Mouse (Mus musculus): ENCODE measurements around the gene Ubb. TPM values are rescaled to one million over a fixed set of nuclear protein-coding genes. Genes with fewer than 3 reads are reported as not detected.

The Ubb gene
- polyA plus RNA-seq, 1 experiment from 2014 or later: 3,648 TPM

DNA sequence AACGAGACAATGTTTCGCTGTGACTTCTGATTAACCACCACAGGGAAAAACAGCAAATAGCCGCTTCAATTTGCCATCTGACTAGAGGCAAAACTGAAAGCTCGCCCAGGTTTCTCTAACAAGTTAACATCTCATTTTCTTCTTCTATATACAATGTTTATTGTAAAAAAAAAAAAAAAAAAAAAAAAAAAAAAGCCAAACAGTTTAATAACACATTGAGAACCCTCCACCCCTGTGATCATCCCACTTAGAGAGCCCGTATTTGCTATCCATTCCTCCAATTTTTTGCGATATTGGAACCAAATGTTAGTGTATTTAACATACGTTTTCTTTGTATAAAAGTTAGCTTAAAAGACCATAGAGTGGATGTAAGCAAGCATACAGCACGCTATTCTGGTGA, 13.9 kb upstream of the Ubb start:
- Histone ChIP-seq H3K27me3 (peaks cover 16% of the 10 kb centered on the region), H3K9me3 (no peaks in the 10 kb centered on the region), H3K9ac (replicated peaks) (no peak overlapping the region), H3K4me2 (peak overlapping the region; percentile 85; the same call in 1 of the 2 replicates), H3K27ac (no peak overlapping the region), H3K4me3 (replicated peaks) (no peak overlapping the region), H3K4me1 (replicated peaks) (peaks cover 3% of the 10 kb centered on the region; the same call in 1 of the 2 replicates), H3K36me3 (peaks cover 19% of the 10 kb centered on the region)
- no peak for ATAC-seq (ENCODE audit: insufficient number of reproducible peaks, insufficient read depth, low FRiP score, low TSS enrichment, low read depth)
- 76% methylated on average over 8 of the region's 8 CpGs for WGBS

DNA sequence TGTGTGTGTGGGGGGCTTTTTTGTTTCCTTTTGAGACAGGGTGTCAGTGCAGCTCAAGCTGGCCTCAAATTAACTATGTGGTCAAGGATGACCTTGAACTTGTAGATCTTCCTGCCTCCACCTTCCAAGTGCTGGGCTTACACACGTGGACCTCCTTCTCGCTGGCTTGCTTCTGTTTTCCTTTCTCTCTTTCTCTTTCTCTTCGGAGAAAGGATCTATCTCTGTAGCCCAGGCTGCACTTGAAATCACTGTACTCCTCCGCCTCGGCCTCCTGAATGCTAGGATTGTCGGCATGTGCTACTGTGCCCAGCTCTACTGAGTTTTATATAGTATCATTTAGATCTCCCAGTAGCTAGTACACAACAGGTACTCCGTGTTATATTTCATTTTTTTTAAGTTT, 13.4 kb upstream of the Ubb start:
- peak overlapping the region; percentile 21; the same call in 1 of the 2 replicates for H3K4me3 ChIP-seq (replicated peaks)
- no peak for ATAC-seq (ENCODE audit: insufficient number of reproducible peaks, insufficient read depth, low FRiP score, low TSS enrichment, low read depth)
- H3K4me1 ChIP-seq (replicated peaks): peaks cover 3% of the 10 kb centered on the region; the same call in 1 of the 2 replicates
- peaks cover 14% of the 10 kb centered on the region; the same call in 1 of the 2 replicates for H3K36me3 ChIP-seq
- 33% methylated on average over 7 of the region's 7 CpGs for WGBS
- H3K9me3 ChIP-seq: no peaks in the 10 kb centered on the region
- H3K9ac ChIP-seq (replicated peaks): no peak overlapping the region
- H3K27ac ChIP-seq: no peak overlapping the region
- H3K27me3 ChIP-seq: peaks cover 16% of the 10 kb centered on the region
- peak overlapping the region; percentile 85 for H3K4me2 ChIP-seq

DNA sequence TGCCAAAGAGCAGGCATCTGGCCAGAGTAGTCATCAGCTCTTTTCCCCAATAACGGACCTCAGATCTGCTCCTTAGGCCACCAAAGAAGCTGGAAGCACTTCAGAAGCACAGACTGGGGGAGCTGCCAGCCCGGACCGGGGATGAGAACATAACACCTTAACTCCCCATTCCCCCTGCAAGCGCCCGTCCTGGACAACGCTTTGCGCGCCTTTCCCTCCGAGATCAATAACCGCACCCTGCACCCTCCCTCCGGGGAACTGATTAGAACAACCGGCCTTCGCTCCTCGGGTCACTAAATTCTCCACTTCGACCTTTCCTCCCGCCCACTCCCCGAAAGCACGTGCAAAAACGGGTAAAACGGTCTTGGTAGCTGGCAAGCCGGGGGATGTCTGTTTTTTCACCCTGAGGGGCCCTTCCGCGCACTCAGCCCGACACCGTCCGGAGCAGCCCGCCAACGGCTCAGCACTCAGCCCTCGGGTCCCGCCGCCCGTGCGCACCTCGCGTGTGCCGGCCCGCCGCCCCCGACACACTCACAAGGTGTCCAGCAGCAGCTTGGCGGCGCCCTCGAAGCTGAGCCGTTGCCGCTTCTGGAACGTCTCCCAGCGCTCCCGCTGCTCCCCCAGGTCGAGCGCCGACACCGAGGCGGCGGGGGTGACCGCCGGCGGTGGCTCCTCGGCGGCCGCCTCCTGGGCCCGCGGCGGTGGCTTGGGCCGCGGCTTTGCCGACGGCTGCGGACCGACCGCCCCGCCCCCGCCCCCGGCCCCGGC, 12.5 kb upstream of the Ubb start:
- H3K27ac ChIP-seq: peak overlapping the region; percentile 75

DNA sequence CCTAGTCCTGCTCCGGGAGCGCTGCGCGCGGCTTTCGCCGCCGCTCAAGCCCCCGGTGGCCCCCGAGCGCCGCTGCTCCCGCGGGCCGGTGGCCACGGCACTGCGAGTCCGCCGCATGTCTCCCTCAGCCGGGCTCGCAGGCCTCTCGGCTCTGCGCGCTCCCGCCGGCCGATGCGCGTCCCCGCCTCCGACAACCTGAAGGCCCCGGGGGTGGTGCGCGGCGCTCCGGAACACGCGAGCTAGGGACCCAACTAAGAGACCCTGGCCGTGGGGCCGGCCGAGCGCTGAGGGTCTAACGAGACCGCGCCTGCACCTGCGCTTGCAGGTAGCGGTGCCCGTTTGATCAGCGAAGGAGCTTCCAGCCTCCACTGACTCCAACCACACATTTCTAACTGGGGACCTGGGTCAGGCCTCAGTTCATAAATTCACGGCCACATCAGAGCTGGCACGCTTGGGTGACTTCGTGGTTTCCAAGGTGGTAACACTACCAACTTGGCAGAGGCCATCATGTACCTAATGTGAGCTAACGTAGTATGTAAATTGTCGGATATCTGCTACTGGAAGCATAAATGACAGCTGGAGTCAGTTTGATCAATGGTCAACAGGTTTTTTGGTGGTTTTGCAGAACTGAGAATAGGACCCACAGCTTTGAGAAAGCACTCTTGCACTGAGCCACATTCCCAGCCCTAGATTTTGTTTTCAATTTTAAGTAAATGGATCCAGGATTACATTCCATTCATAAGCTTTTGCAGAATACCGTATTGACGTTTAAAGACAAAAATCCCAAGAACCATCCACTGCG, 11.7 kb upstream of the Ubb start, which contains the start of gene Cenpv:
Cenpv (minus strand) TSS at position 173 of the 802 bp plus-strand sequence.
- H3K4me3 ChIP-seq (replicated peaks): peak within 1 kb of the TSS; percentile 91
- ATAC-seq (ENCODE audit: insufficient number of reproducible peaks, insufficient read depth, low FRiP score, low TSS enrichment, low read depth): peak; percentile 53; the same call in 1 of the 2 replicates
- H3K9me3 ChIP-seq: no peaks in the 10 kb centered on the region
- 6% methylated on average over 50 of the region's 57 CpGs for WGBS
- peaks cover 3% of the 10 kb centered on the region; the same call in 1 of the 2 replicates for H3K4me1 ChIP-seq (replicated peaks)
- H3K4me2 ChIP-seq: peak within 1 kb of the TSS; percentile 85
- H3K9ac ChIP-seq (replicated peaks): peak within 1 kb of the TSS; percentile 95
- H3K27me3 ChIP-seq: peaks cover 16% of the 10 kb centered on the region
- H3K27ac ChIP-seq: peak within 1 kb of the TSS; percentile 75
- H3K36me3 ChIP-seq: peaks cover 7% of the 10 kb centered on the region; the same call in 1 of the 2 replicates

More for the DNA sequence above, 12.5 kb upstream of the Ubb start:
- H3K27me3 ChIP-seq: peaks cover 16% of the 10 kb centered on the region
- H3K9me3 ChIP-seq: no peaks in the 10 kb centered on the region
- under 1% methylated on average over 62 of the region's 73 CpGs for WGBS
- peak; percentile 64; the same call in 1 of the 2 replicates for ATAC-seq (ENCODE audit: insufficient number of reproducible peaks, insufficient read depth, low FRiP score, low TSS enrichment, low read depth)
- H3K36me3 ChIP-seq: peaks cover 7% of the 10 kb centered on the region; the same call in 1 of the 2 replicates
- peak overlapping the region; percentile 95 for H3K9ac ChIP-seq (replicated peaks)
- H3K4me3 ChIP-seq (replicated peaks): peak overlapping the region; percentile 91
- peak overlapping the region; percentile 85 for H3K4me2 ChIP-seq
- peaks cover 3% of the 10 kb centered on the region; the same call in 1 of the 2 replicates for H3K4me1 ChIP-seq (replicated peaks)

DNA sequence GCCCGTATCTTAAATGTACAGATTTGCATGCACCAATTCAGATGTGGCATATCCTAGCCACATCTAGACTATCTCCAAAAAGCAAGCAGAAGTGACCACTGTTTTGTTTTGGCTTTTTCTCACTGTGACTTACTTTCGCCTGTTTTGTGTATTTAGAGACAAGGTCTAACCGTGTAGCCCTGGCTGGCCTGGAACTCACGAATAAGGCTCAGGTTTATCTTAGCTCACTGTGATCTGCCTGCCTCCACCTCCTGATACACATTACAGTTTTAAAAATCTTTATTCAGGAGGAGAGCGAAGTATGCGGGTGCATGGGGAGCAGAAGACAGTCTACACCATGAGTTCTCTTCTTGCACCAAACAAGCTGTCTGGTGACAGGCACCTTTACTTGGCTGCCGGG, 10.8 kb upstream of the Ubb start:
- no peak overlapping the region for H3K27ac ChIP-seq
- H3K9me3 ChIP-seq: no peaks in the 10 kb centered on the region
- no peak overlapping the region for H3K4me3 ChIP-seq (replicated peaks)
- H3K9ac ChIP-seq (replicated peaks): no peak overlapping the region
- no peak for ATAC-seq (ENCODE audit: insufficient number of reproducible peaks, insufficient read depth, low FRiP score, low TSS enrichment, low read depth)
- H3K36me3 ChIP-seq: peaks cover 7% of the 10 kb centered on the region; the same call in 1 of the 2 replicates
- H3K4me1 ChIP-seq (replicated peaks): peaks cover 3% of the 10 kb centered on the region; the same call in 1 of the 2 replicates
- peaks cover 16% of the 10 kb centered on the region for H3K27me3 ChIP-seq
- 83% methylated on average over 7 of the region's 7 CpGs for WGBS
- no peak overlapping the region for H3K4me2 ChIP-seq

DNA sequence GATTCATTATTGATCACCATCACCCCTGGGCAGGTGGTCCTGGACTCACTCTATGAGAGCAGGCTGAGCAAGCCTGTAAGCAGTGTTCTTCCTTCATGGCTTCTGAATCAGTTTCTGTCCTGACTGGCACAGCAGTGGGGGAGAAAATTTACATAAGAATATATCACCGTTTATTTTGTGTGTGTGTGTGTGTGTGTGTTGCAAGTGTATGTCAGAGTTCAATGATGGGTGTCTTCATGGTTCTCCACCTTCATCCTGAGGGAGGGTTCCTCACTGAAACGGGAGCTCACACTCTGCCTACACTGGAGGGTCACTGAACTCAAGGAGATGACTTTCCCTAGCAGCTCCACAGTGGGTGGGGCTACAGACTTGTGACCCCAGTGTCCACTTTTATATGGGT, 10.0 kb upstream of the Ubb start:
- H3K4me3 ChIP-seq (replicated peaks): no peak overlapping the region
- no peak overlapping the region for H3K4me2 ChIP-seq
- no peaks in the 10 kb centered on the region for H3K9me3 ChIP-seq
- H3K36me3 ChIP-seq: no peaks in the 10 kb centered on the region
- H3K27ac ChIP-seq: no peak overlapping the region
- ATAC-seq (ENCODE audit: insufficient number of reproducible peaks, insufficient read depth, low FRiP score, low TSS enrichment, low read depth): no peak
- 69% methylated on average over 2 of the region's 2 CpGs for WGBS
- peaks cover 3% of the 10 kb centered on the region; the same call in 1 of the 2 replicates for H3K4me1 ChIP-seq (replicated peaks)
- H3K27me3 ChIP-seq: peaks cover 16% of the 10 kb centered on the region
- no peak overlapping the region for H3K9ac ChIP-seq (replicated peaks)

DNA sequence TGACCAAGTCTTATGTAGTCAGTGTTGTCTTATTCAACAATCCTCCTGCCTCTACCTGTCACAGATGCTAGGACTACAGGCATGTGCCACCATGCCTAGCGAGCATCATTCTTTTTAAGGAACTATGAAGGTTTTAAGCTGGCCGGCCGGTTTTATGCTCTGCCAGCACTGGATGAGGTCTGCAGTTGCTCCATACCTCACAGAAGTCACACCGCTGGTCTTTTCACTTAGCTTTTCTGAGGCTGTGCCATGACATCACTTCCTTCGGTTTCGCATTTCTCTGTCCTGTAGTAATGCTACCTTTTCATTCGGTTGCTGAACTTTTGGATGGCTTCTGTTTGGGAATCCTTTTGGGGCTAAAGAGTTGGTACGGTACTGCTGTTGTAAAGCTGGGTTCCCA, 9.4 kb upstream of the Ubb start:
- H3K4me3 ChIP-seq (replicated peaks): no peak overlapping the region
- peaks cover 3% of the 10 kb centered on the region; the same call in 1 of the 2 replicates for H3K4me1 ChIP-seq (replicated peaks)
- no peak for ATAC-seq (ENCODE audit: insufficient number of reproducible peaks, insufficient read depth, low FRiP score, low TSS enrichment, low read depth)
- H3K9ac ChIP-seq (replicated peaks): no peak overlapping the region
- H3K27me3 ChIP-seq: peaks cover 16% of the 10 kb centered on the region
- 73% methylated on average over 8 of the region's 8 CpGs for WGBS
- no peaks in the 10 kb centered on the region for H3K9me3 ChIP-seq
- H3K27ac ChIP-seq: no peak overlapping the region
- no peak overlapping the region for H3K4me2 ChIP-seq
- H3K36me3 ChIP-seq: no peaks in the 10 kb centered on the region

DNA sequence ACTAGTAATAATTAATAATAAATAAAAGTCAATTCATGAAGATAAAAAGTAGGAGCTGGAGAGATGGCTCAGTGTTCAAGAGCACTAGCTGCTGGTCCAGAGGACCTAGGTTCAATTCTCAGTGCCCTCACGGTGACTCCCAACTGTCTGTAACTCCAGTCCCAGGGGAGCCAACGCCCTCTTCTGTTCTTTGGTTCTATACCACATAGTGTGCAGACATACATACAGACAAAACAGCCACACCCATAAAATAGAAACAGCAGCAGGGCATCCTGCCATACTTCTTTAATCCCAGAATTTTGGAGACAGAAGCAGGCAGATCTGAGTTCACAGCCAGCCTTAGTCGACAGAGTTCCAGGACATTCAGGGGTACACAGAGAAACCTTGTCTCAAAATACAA, 7.0 kb upstream of the Ubb start:
- H3K9me3 ChIP-seq: no peaks in the 10 kb centered on the region
- H3K9ac ChIP-seq (replicated peaks): no peak overlapping the region
- H3K4me1 ChIP-seq (replicated peaks): no peaks in the 10 kb centered on the region
- H3K4me3 ChIP-seq (replicated peaks): no peak overlapping the region
- no peaks in the 10 kb centered on the region for H3K36me3 ChIP-seq
- ATAC-seq (ENCODE audit: insufficient number of reproducible peaks, insufficient read depth, low FRiP score, low TSS enrichment, low read depth): no peak
- H3K4me2 ChIP-seq: no peak overlapping the region
- H3K27ac ChIP-seq: no peak overlapping the region
- WGBS: 97% methylated on average over 3 of the region's 3 CpGs
- H3K27me3 ChIP-seq: peaks cover 13% of the 10 kb centered on the region

DNA sequence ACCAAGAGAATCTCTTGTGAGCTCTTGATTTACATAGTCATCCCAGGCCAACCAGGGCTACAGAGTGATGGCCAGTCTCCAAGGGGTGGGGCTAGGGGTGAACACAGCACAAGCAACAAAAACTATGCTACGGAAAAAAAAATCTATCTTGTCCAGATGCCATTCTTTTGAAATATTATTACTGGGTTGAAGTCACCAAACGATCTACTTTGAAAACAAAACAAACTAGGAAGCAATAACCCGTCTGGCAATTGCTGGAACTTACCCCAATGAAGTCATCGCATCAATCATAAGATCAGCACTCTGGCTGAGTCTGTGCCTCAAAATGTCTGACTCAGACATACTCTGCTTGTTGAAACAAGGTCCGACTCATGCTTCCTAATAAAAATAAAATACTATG, 1.2 kb upstream of the Ubb start:
- Histone ChIP-seq H3K27me3 (no peaks in the 10 kb centered on the region), H3K27ac (peak overlapping the region; percentile 98), H3K4me1 (replicated peaks) (peaks cover 18% of the 10 kb centered on the region), H3K9me3 (no peaks in the 10 kb centered on the region), H3K36me3 (peaks cover 20% of the 10 kb centered on the region), H3K4me3 (replicated peaks) (peak overlapping the region; percentile 63), H3K4me2 (peak overlapping the region; percentile 79), H3K9ac (replicated peaks) (no peak overlapping the region)
- WGBS: 24% methylated on average over 5 of the region's 5 CpGs
- no peak for ATAC-seq (ENCODE audit: insufficient number of reproducible peaks, insufficient read depth, low FRiP score, low TSS enrichment, low read depth)

DNA sequence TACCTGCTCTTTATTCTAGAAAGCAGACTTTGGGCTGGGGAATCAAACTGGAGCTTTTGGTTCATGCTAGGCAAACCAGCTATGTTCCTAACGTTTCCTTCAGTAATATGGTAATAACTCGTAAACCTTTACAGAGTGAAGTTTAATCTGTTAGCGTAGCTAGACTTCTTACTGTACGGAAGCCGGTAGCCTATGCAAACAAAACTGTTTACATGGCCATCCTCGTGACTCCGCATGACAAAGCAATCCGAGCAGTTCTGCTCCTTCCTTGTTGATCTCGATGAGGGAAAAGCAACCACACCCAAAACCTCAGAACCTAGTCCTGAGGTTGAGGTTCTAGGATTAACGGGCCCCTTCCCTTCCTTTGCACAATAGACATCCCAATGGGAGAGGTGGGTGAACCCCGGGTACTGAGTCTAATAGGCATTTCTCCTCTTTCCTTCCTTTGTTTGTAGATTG, 715 bp upstream of the Ubb start:
- Histone ChIP-seq H3K4me1 (replicated peaks) (peaks cover 22% of the 10 kb centered on the region), H3K9me3 (no peaks in the 10 kb centered on the region), H3K9ac (replicated peaks) (peak overlapping the region; percentile 94), H3K4me2 (peak overlapping the region; percentile 79), H3K27ac (peak overlapping the region; percentile 98), H3K4me3 (replicated peaks) (peak overlapping the region; percentile 63), H3K27me3 (no peaks in the 10 kb centered on the region), H3K36me3 (peaks cover 24% of the 10 kb centered on the region)
- 4% methylated on average over 11 of the region's 11 CpGs for WGBS
- ATAC-seq (ENCODE audit: insufficient number of reproducible peaks, insufficient read depth, low FRiP score, low TSS enrichment, low read depth): no peak

Measured in limb, embryonic 12.5 days (tissue).